Mouse (Mus musculus) cerebellum, adult 2 months (tissue): Measurements from ENCODE around the gene Cpd. TPM values are rescaled to one million over a fixed set of nuclear protein-coding genes. Genes with fewer than 3 reads are reported as not detected.
"Not testable (repeated sequence)": the region's sequence is repeated elsewhere in the genome, so short reads cannot be mapped to it uniquely, and the experiment has no call there.

Source experiments
- DNase-seq, 2 experiments: peaks; one replicate each; pipeline ENCODE4 v3.0.0; 2021
- H3K27ac ChIP-seq: fragments of 200-500 bp; 2 replicates; pipeline ENCODE4 v1.5.1; 2012; ENCODE audit warnings: low read length, control low read depth, inconsistent platforms; ENCODE audit not compliant: insufficient read depth
- H3K27me3 ChIP-seq: fragments of 200-500 bp; 2 replicates; pipeline ENCODE4 v1.6.1; 2012; ENCODE audit warnings: inconsistent platforms, mild to moderate bottlenecking, low read length, moderate library complexity; ENCODE audit not compliant: control insufficient read depth, insufficient read depth
- H3K4me1 ChIP-seq: fragments of 200-500 bp; 2 replicates; pipeline ENCODE4 v1.6.1; 2011; ENCODE audit warnings: low read length; ENCODE audit not compliant: control insufficient read depth, insufficient read depth
- H3K4me3 ChIP-seq: fragments of 200-500 bp; replicated peaks from 2 replicates; pipeline ENCODE3; 2011; ENCODE audit warnings: mild to moderate bottlenecking, low read depth, low read length, control low read depth; ENCODE audit not compliant: insufficient read depth
- CTCF ChIP-seq: fragments of 200-500 bp; IDR thresholded peaks from 2 replicates; pipeline ENCODE4 v1.5.1; 2011; ENCODE audit warnings: low read depth, mild to moderate bottlenecking, control low read depth, low read length, moderate library complexity, borderline replicate concordance; ENCODE audit not compliant: insufficient read depth
- POLR2A ChIP-seq: fragments of 200-500 bp; IDR thresholded peaks from 2 replicates; pipeline ENCODE4 v1.6.1; 2011; ENCODE audit warnings: low read length, control low read depth, borderline replicate concordance; ENCODE audit not compliant: insufficient read depth
- WGBS: fragments of 180-500 bp; shearing (Covaris S2); methylation state at CpG from one replicate; pipeline ENCODE4 v1.1.7; 2018; 5-methylcytosine and 5-hydroxymethylcytosine counted together
- polyA plus RNA-seq: library from polyadenylated mRNA; depleted of rRNA; stranded (reverse); fragments of >200 nt; gene quantifications from 2 replicates; pipeline ENCODE4 v1.2.3, GENCODE M21; 2012

Cpd gene
- polyA plus RNA-seq, 1 experiment: 31.8 TPM

- WGBS: 79% methylated on average over 3 of the region's 3 CpGs
Observed at GRCm38 (mm10) chr11:76821353-76821752, 25.5 kb downstream of the Cpd start.

GRCm38 (mm10) chr11:76817664-76818063 lies 29.2 kb downstream of the Cpd start:
- Histone ChIP-seq H3K4me3 (no peak overlapping the region), H3K27me3 (no peaks in the 10 kb centered on the region), H3K27ac (no peak overlapping the region), H3K4me1 (peaks cover 8% of the 10 kb centered on the region)
- TF ChIP-seq POLR2A: no peak
- TF ChIP-seq CTCF: no peak; the same call in 1 of the 2 replicates
- WGBS: 86% methylated on average over 3 of the region's 3 CpGs
- no peak for DNase-seq

More at GRCm38 (mm10) chr11:76821353-76821752, 25.5 kb downstream of the Cpd start:
- DNase-seq: no peak
- Histone ChIP-seq H3K27ac (no peak overlapping the region; the same call in 1 of the 2 replicates), H3K4me1 (peaks cover 11% of the 10 kb centered on the region), H3K4me3 (no peak overlapping the region), H3K27me3 (no peaks in the 10 kb centered on the region)
- TF ChIP-seq POLR2A (no peak), CTCF (no peak)

GRCm38 (mm10) chr11:76810706-76811495 lies 35.9 kb downstream of the Cpd start:
- Histone ChIP-seq H3K27ac (peak overlapping the region; percentile 23; the same call in 1 of the 2 replicates), H3K4me1 (peaks cover 12% of the 10 kb centered on the region), H3K4me3 (no peak overlapping the region), H3K27me3 (no peaks in the 10 kb centered on the region)
- WGBS: 77% methylated on average over 9 of the region's 9 CpGs
- peak in 1 of 2 experiments; percentile 38 for DNase-seq
- TF ChIP-seq POLR2A (no peak), CTCF (peak; percentile 32; the same call in 1 of the 2 replicates)

- DNase-seq: peak; percentile 82 to 95
- no peak for TF ChIP-seq POLR2A
- no peak for TF ChIP-seq CTCF
- H3K27ac ChIP-seq: peak overlapping the region; percentile 49
Observed at GRCm38 (mm10) chr11:76809450-76809849, 37.4 kb downstream of the Cpd start.

GRCm38 (mm10) chr11:76808550-76808949 lies 38.3 kb downstream of the Cpd start:
- Histone ChIP-seq H3K27ac (no peak overlapping the region), H3K27me3 (no peaks in the 10 kb centered on the region), H3K4me3 (no peak overlapping the region), H3K4me1 (peaks cover 12% of the 10 kb centered on the region)
- TF ChIP-seq CTCF (no peak), POLR2A (no peak)
- 53% methylated on average over 7 of the region's 7 CpGs for WGBS
- DNase-seq: peak in 1 of 2 experiments; percentile 30

More at GRCm38 (mm10) chr11:76809450-76809849, 37.4 kb downstream of the Cpd start:
- no peak overlapping the region for H3K4me3 ChIP-seq
- 1% methylated on average over 3 of the region's 3 CpGs for WGBS
- peaks cover 12% of the 10 kb centered on the region for H3K4me1 ChIP-seq
- H3K27me3 ChIP-seq: no peaks in the 10 kb centered on the region

GRCm38 (mm10) chr11:76807007-76807679 lies 39.7 kb downstream of the Cpd start:
- no peak overlapping the region for H3K27ac ChIP-seq
- WGBS: 100% methylated on average over 3 of the region's 3 CpGs
- H3K4me1 ChIP-seq: peaks cover 12% of the 10 kb centered on the region
- no peak for TF ChIP-seq CTCF
- TF ChIP-seq POLR2A: no peak
- no peaks in the 10 kb centered on the region for H3K27me3 ChIP-seq
- DNase-seq: no peak
- no peak overlapping the region for H3K4me3 ChIP-seq

- no peak for TF ChIP-seq CTCF
- no peak for TF ChIP-seq POLR2A
- Histone ChIP-seq H3K4me1 (peaks cover 12% of the 10 kb centered on the region), H3K27ac (no peak overlapping the region), H3K27me3 (no peaks in the 10 kb centered on the region), H3K4me3 (no peak overlapping the region)
- no peak for DNase-seq
- 88% methylated on average over 4 of the region's 4 CpGs for WGBS
Observed at GRCm38 (mm10) chr11:76806026-76806425, 40.8 kb downstream of the Cpd start.

- DNase-seq, H3K27me3 ChIP-seq, H3K27ac ChIP-seq, H3K4me1 ChIP-seq, H3K4me3 ChIP-seq: not testable (repeated sequence)
- 80% methylated on average over 4 of the region's 4 CpGs for WGBS
Observed at GRCm38 (mm10) chr11:76805072-76805471, 41.7 kb downstream of the Cpd start.
